Mouse (Mus musculus): Measurements from ENCODE around the gene Dgkd.

The Dgkd gene

GRCm38 (mm10) chr1:87848237-87848996, 4.7 kb upstream of the Dgkd start:
- DNase-seq (ENCODE audit: low read depth, low spot score) = no peak

GRCm38 (mm10) chr1:87849278-87849677, 3.8 kb upstream of the Dgkd start:
- DNase-seq (ENCODE audit: low read depth, low spot score) = no peak

- peak; percentile 26 for DNase-seq (ENCODE audit: low read depth, low spot score)
These were observed 1.7 kb upstream of the Dgkd start for GRCm38 (mm10) chr1:87851344-87851743.

- no peak for DNase-seq (ENCODE audit: low read depth, low spot score)
These were observed 851 bp upstream of the Dgkd start for GRCm38 (mm10) chr1:87852081-87852790.

GRCm38 (mm10) chr1:87853601-87854361, 694 bp downstream of the Dgkd start:
- DNase-seq (ENCODE audit: low read depth, low spot score) = peak; percentile 43

GRCm38 (mm10) chr1:87854411-87854810, 1.3 kb downstream of the Dgkd start:
- no peak for DNase-seq (ENCODE audit: low read depth, low spot score)

GRCm38 (mm10) chr1:87854851-87855251, 1.8 kb downstream of the Dgkd start:
- DNase-seq (ENCODE audit: low read depth, low spot score) = peak; percentile 41

GRCm38 (mm10) chr1:87855522-87855921, 2.4 kb downstream of the Dgkd start:
- no peak for DNase-seq (ENCODE audit: low read depth, low spot score)

- DNase-seq (ENCODE audit: low read depth, low spot score) = no peak
These were observed 3.7 kb downstream of the Dgkd start for GRCm38 (mm10) chr1:87856823-87857222.

- no peak for DNase-seq (ENCODE audit: low read depth, low spot score)
These were observed 4.9 kb downstream of the Dgkd start for GRCm38 (mm10) chr1:87858031-87858430.

- DNase-seq (ENCODE audit: low read depth, low spot score) = no peak
These were observed 5.4 kb downstream of the Dgkd start for GRCm38 (mm10) chr1:87858529-87858928.

GRCm38 (mm10) chr1:87863602-87864001, 10.5 kb downstream of the Dgkd start:
- DNase-seq (ENCODE audit: low read depth, low spot score) = no peak

- DNase-seq (ENCODE audit: low read depth, low spot score) = no peak
These were observed 11.8 kb downstream of the Dgkd start for GRCm38 (mm10) chr1:87864889-87865288.

GRCm38 (mm10) chr1:87866672-87867071, 13.6 kb downstream of the Dgkd start:
- DNase-seq (ENCODE audit: low read depth, low spot score) = peak; percentile 63

- no peak for DNase-seq (ENCODE audit: low read depth, low spot score)
These were observed 18.5 kb downstream of the Dgkd start for GRCm38 (mm10) chr1:87871546-87871945.

- no peak for DNase-seq (ENCODE audit: low read depth, low spot score)
These were observed 20.0 kb downstream of the Dgkd start for GRCm38 (mm10) chr1:87873081-87873480.

GRCm38 (mm10) chr1:87876065-87876464, 23.0 kb downstream of the Dgkd start:
- peak; percentile 68 for DNase-seq (ENCODE audit: low read depth, low spot score)

GRCm38 (mm10) chr1:87877552-87878283, 24.6 kb downstream of the Dgkd start:
- DNase-seq (ENCODE audit: low read depth, low spot score) = peak; percentile 40

- no peak for DNase-seq (ENCODE audit: low read depth, low spot score)
These were observed 25.9 kb downstream of the Dgkd start for GRCm38 (mm10) chr1:87879034-87879433.

GRCm38 (mm10) chr1:87879494-87880325, 26.6 kb downstream of the Dgkd start:
- DNase-seq (ENCODE audit: low read depth, low spot score) = no peak

- DNase-seq (ENCODE audit: low read depth, low spot score) = no peak
These were observed 27.2 kb downstream of the Dgkd start for GRCm38 (mm10) chr1:87880326-87880627.
